Mouse (Mus musculus): ENCODE data around the gene Serpina3m. TPM values are rescaled to one million over a fixed set of nuclear protein-coding genes. Genes with fewer than 3 reads are reported as not detected.

Serpina3m gene
- polyA plus RNA-seq, 1 experiment: not detected

DNA sequence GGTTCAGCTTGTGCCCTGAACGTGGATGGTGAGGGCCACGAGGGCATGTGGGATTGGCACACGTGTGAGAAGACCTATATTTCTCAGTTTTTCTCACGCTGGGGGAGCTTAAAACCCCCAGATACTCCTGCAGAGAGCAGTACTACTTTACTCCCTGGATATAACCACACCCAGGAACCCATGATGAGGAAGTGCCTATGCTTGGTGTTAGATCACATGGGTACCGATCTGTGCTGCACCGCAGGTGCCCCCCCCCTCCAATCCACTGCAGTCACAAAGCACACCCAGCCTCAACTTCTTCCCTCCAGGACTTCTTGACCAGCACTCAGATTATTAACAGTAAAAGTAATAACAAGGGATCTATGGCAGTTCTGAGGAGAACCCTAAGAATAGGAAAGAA lies 74.2 kb downstream of the Serpina3m start:
- no peaks in the 10 kb centered on the region for H3K36me3 ChIP-seq (ENCODE audit: control insufficient read depth, insufficient read depth, low read length)
- H3K27me3 ChIP-seq (ENCODE audit: control insufficient read depth, insufficient read depth, low read length): no peaks in the 10 kb centered on the region
- no peak overlapping the region for H3K4me3 ChIP-seq (ENCODE audit: low read depth, low read length)
- H3K4me1 ChIP-seq (ENCODE audit: control insufficient read depth, insufficient read depth, insufficient read length, low read length): no peaks in the 10 kb centered on the region
- no peak overlapping the region for H3K27ac ChIP-seq (ENCODE audit: insufficient read depth, low read depth, low read length)
- TF ChIP-seq POLR2A (IDR thresholded peaks at IDR 0.05; ENCODE audit: low read depth, low read length) (no peak), CTCF (IDR thresholded peaks at IDR 0.05; ENCODE audit: extremely low read depth, insufficient read length, insufficient replicate concordance, low read depth, low read length) (no peak)
- 71% methylated on average over 6 of the region's 6 CpGs for WGBS

DNA sequence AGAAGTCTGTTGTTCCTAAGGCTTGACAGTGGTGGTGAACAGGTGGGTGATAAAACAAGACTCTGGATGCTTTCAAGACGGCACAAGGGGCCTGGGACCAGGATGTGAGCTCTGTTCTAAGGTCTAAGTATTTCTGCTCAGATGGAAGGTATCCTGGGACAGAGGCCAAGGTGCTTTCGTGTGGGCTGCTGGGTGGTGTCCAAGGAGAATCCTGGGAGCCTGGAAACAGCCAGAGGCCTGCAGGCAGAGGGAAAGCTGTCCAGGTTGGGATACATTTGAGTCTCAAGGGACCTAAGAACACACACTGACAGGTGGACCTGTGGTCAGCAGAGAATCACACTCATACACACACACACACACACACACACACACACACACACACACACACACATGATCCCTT lies 76.3 kb downstream of the Serpina3m start:
- H3K4me1 ChIP-seq (ENCODE audit: control insufficient read depth, insufficient read depth, insufficient read length, low read length): no peaks in the 10 kb centered on the region
- H3K4me3 ChIP-seq (ENCODE audit: low read depth, low read length): no peak overlapping the region
- no peaks in the 10 kb centered on the region for H3K27me3 ChIP-seq (ENCODE audit: control insufficient read depth, insufficient read depth, low read length)
- H3K27ac ChIP-seq (ENCODE audit: insufficient read depth, low read depth, low read length): no peak overlapping the region
- TF ChIP-seq CTCF (IDR thresholded peaks at IDR 0.05; ENCODE audit: extremely low read depth, insufficient read length, insufficient replicate concordance, low read depth, low read length) (no peak), POLR2A (IDR thresholded peaks at IDR 0.05; ENCODE audit: low read depth, low read length) (no peak)
- H3K36me3 ChIP-seq (ENCODE audit: control insufficient read depth, insufficient read depth, low read length): no peaks in the 10 kb centered on the region
- 28% methylated on average over 2 of the region's 2 CpGs for WGBS

DNA sequence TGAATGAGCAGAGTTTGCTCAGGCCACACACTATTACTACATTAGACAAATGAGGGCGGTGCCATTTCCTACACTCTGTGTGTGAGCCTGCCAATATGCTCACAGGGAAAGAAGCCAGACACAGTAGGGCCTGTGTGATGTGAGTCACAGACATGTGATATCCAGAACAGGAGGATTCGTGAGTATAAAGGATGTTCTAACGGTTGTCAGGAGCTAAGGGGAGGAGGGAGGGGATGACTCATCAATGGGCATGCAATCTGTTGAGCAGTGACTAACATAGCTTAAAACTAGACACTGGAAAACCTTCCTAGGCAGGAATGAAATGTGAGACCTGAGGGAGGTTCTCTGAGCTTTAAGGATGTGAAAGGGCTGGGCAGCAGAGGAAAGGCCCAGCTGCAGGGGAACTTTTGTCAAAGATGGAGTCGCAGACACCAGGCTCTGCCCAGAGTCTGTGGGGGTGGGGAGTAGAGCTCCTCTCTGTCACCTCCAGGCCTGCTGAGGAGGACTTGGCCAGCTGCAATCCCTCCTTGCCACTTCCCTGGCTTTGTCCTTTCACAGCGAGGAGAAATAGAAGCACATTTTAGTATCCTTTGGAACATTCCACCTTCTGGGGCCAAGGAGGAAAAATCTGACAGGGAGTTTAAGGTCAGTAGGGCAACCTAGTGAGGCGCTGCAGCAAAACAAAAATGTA lies 77.5 kb downstream of the Serpina3m start:
- Histone ChIP-seq H3K27me3 (ENCODE audit: control insufficient read depth, insufficient read depth, low read length) (no peaks in the 10 kb centered on the region), H3K27ac (ENCODE audit: insufficient read depth, low read depth, low read length) (no peak overlapping the region), H3K4me3 (ENCODE audit: low read depth, low read length) (no peak overlapping the region), H3K4me1 (ENCODE audit: control insufficient read depth, insufficient read depth, insufficient read length, low read length) (no peaks in the 10 kb centered on the region), H3K36me3 (ENCODE audit: control insufficient read depth, insufficient read depth, low read length) (no peaks in the 10 kb centered on the region)
- TF ChIP-seq POLR2A (IDR thresholded peaks at IDR 0.05; ENCODE audit: low read depth, low read length) (no peak), CTCF (IDR thresholded peaks at IDR 0.05; ENCODE audit: extremely low read depth, insufficient read length, insufficient replicate concordance, low read depth, low read length) (no peak)
- WGBS: 46% methylated on average over 6 of the region's 6 CpGs

DNA sequence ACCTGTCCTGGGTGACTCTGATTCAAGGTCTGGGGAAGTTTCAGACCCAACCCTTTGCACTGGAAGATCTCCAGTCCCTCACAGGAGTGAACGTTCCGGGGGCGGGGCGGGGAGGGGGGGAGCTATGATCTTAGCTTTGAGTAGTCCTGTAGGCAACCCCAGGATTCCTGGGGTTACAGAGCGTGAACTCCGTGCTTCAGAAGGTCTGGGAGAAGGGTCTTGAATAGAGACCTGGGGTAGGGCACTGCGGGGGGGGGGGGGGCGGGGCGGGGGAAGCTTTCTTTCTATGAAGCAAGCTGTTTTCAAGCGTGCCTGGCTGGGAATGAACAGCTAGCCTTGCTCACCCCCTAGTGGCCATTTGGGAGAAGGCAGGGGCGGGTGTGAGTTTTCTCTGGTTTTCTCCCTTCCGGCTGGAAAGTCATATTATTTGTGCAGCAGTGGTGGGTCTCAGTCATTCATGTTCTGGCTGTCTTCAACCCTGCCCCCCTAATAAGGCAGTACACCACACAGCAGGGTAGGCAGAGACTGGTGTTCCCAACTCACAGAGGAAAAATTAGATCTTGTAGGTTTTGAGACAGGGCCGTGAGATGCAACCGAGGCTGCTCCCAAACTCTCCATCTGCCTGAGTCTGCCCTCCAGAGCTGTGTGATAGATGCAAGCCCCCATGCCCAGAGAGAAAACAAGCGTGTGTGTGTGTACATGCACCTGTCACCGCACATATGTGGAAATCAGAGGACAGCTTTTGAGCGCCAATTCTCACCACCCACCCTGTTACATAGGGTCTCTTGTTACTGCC lies 80.3 kb downstream of the Serpina3m start:
- no peak overlapping the region for H3K27ac ChIP-seq (ENCODE audit: insufficient read depth, low read depth, low read length)
- no peaks in the 10 kb centered on the region for H3K36me3 ChIP-seq (ENCODE audit: control insufficient read depth, insufficient read depth, low read length)
- no peak for TF ChIP-seq POLR2A (IDR thresholded peaks at IDR 0.05; ENCODE audit: low read depth, low read length)
- TF ChIP-seq CTCF (IDR thresholded peaks at IDR 0.05; ENCODE audit: extremely low read depth, insufficient read length, insufficient replicate concordance, low read depth, low read length): peak; percentile 82; the same call in 1 of the 2 replicates
- WGBS: 15% methylated on average over 17 of the region's 17 CpGs
- H3K27me3 ChIP-seq (ENCODE audit: control insufficient read depth, insufficient read depth, low read length): no peaks in the 10 kb centered on the region
- no peak overlapping the region for H3K4me3 ChIP-seq (ENCODE audit: low read depth, low read length)
- H3K4me1 ChIP-seq (ENCODE audit: control insufficient read depth, insufficient read depth, insufficient read length, low read length): no peaks in the 10 kb centered on the region

DNA sequence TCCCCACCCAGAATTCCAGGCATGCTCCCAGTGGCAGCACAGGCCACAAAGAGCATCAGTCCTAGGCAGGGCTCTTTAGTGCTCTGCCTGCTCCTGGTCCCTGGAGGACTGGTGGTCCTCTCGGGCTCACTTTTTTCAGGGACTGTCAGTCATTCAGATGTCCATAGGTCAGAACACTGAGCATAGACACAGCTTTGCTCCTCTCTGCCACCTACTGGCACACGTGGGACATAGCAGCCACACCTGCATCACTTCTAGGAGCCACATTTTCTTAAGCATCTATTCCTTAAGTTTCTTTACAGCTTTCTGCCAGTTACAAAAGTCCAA lies 80.8 kb downstream of the Serpina3m start:
- Histone ChIP-seq H3K4me3 (ENCODE audit: low read depth, low read length) (no peak overlapping the region), H3K27me3 (ENCODE audit: control insufficient read depth, insufficient read depth, low read length) (no peaks in the 10 kb centered on the region), H3K27ac (ENCODE audit: insufficient read depth, low read depth, low read length) (no peak overlapping the region), H3K4me1 (ENCODE audit: control insufficient read depth, insufficient read depth, insufficient read length, low read length) (no peaks in the 10 kb centered on the region), H3K36me3 (ENCODE audit: control insufficient read depth, insufficient read depth, low read length) (no peaks in the 10 kb centered on the region)
- WGBS: 9% methylated on average over 2 of the region's 2 CpGs
- peak; percentile 52; the same call in 1 of the 2 replicates for TF ChIP-seq CTCF (IDR thresholded peaks at IDR 0.05; ENCODE audit: extremely low read depth, insufficient read length, insufficient replicate concordance, low read depth, low read length)
- no peak for TF ChIP-seq POLR2A (IDR thresholded peaks at IDR 0.05; ENCODE audit: low read depth, low read length)

DNA sequence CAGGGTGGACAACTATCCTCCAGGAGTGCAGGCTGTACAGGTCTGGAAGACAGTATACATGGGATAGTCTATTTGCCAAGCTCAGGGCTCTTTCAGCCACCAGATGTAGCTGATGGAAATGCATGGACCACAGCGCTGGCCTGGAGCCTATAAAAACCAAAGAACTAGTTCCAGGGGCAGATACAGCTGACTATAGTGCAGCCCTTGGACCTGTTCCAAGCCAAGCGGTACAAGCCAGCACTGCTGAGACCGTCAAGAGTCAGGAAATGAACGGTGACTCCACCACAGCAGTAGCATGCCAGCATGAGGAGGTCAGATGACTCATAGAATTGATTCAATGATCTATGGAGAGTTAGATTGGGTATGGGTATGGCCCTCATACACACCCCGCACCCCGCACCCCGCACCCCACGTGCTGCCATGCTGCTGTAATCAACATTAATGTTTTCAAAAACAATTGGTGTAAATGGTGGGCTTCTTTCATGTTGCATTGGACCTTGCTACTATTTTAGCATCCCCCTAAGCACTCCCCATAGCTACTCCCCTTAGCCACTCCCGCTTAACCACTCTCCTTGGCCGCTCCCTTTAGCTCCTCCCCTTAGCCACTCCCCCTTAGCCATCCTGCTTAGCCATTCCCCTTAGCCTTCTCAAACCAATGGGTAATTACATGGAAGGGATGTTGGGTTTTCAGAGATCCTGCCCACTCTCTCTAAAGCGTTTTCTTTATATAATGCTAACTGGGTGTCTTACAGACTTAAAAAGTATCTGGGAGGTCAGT lies 84.5 kb downstream of the Serpina3m start:
- no peaks in the 10 kb centered on the region for H3K27me3 ChIP-seq (ENCODE audit: control insufficient read depth, insufficient read depth, low read length)
- H3K4me1 ChIP-seq (ENCODE audit: control insufficient read depth, insufficient read depth, insufficient read length, low read length): no peaks in the 10 kb centered on the region
- no peak overlapping the region for H3K4me3 ChIP-seq (ENCODE audit: low read depth, low read length)
- WGBS: 54% methylated on average over 11 of the region's 11 CpGs
- H3K27ac ChIP-seq (ENCODE audit: insufficient read depth, low read depth, low read length): no peak overlapping the region
- no peaks in the 10 kb centered on the region for H3K36me3 ChIP-seq (ENCODE audit: control insufficient read depth, insufficient read depth, low read length)
- TF ChIP-seq POLR2A (IDR thresholded peaks at IDR 0.05; ENCODE audit: low read depth, low read length) (no peak), CTCF (IDR thresholded peaks at IDR 0.05; ENCODE audit: extremely low read depth, insufficient read length, insufficient replicate concordance, low read depth, low read length) (no peak)

DNA sequence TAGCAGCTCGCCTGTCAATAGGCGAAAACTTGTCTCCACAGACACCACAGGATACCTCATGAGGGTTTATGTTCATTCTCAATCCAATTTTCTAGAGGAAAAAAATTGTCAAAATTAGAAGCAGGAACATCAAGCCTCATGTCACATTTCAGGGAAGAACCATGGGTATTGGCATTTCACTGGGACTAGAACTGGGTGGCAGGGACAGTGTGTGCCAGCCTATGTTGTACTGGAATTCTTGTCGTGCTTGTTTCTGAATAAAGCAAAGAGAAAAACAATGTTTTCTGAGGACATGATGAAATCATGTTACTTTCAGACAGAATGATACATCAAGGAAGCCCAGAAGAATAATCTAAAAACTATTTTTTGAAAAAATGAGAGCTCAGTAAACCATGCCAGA lies 87.3 kb downstream of the Serpina3m start:
- TF ChIP-seq POLR2A (IDR thresholded peaks at IDR 0.05; ENCODE audit: low read depth, low read length) (no peak), CTCF (IDR thresholded peaks at IDR 0.05; ENCODE audit: extremely low read depth, insufficient read length, insufficient replicate concordance, low read depth, low read length) (no peak)
- 75% methylated on average over 3 of the region's 3 CpGs for WGBS
- H3K4me1 ChIP-seq (ENCODE audit: control insufficient read depth, insufficient read depth, insufficient read length, low read length): no peaks in the 10 kb centered on the region
- no peak overlapping the region for H3K27ac ChIP-seq (ENCODE audit: insufficient read depth, low read depth, low read length)
- no peaks in the 10 kb centered on the region for H3K36me3 ChIP-seq (ENCODE audit: control insufficient read depth, insufficient read depth, low read length)
- H3K4me3 ChIP-seq (ENCODE audit: low read depth, low read length): no peak overlapping the region
- 0 out of 2 replicates have a peak, but pooled peaks cover 2% of the 10 kb centered on the region for H3K27me3 ChIP-seq (ENCODE audit: control insufficient read depth, insufficient read depth, low read length)
